26 mouse cellular contexts compared by ENCODE assay signal in the genomic region with DNA sequence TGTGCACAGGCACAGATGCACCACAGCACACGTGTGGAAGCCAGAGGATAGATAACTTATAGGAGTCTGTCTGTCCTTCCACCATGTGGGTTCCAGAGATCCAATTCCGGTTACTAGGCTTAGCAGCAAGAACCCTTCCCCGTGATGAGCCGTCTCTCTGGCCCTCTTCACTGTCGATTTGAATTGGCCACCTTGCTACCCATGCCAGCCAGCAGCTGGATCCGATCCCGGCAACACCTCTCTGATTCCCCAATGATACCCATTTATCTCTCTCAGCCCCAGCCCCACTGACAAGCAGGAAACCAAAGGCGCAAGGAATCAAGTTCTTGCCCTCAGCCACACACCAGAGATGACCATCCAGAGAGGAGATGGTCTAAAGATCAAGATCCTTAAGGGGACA.
"Had no signal": no experiment of that assay in that cellular context is flagged by ENCODE, and none has a peak within 500 bp of the region (broad histone marks: within the 10 kb centered on the region; RNA-seq: fewer than 3 reads in every experiment).

No protein-coding gene starts in this region.

- H3K9ac ChIP-seq: embryonic facial prominence, embryonic 12.5 days; embryonic facial prominence, embryonic 13.5 days; embryonic facial prominence, embryonic 15.5 days; forebrain, embryonic 12.5 days; forebrain, embryonic 13.5 days; forebrain, embryonic 15.5 days; forebrain, postnatal 0 days had no signal

- DNase-seq: cerebellum, adult 8-10 months; cerebellum, adult 9-10 months; cerebellum, adult 9-11 months; cerebellum, postnatal 10 days; cerebellum, postnatal 14 days; cerebellum, postnatal 25 days; cerebellum, postnatal 36 days; embryo, embryonic 11 days; forebrain, postnatal 0 days; gastrocnemius, adult 2 months; gastrocnemius, postnatal 10 days; gastrocnemius, postnatal 14 days; gastrocnemius, postnatal 25 days; gastrocnemius, postnatal 36 days; heart, adult 11 months; heart, adult 18-20 months; heart, adult 2 months had no signal

- H3K36me3 ChIP-seq: embryonic facial prominence, embryonic 12.5 days; embryonic facial prominence, embryonic 13.5 days; embryonic facial prominence, embryonic 15.5 days; forebrain, embryonic 12.5 days; forebrain, embryonic 15.5 days had no signal

- H3K4me1 ChIP-seq: embryonic facial prominence, embryonic 12.5 days; forebrain, embryonic 12.5 days had no signal

- H3K4me3 ChIP-seq: embryonic facial prominence, embryonic 10.5 days; embryonic facial prominence, embryonic 12.5 days; embryonic facial prominence, embryonic 13.5 days; embryonic facial prominence, embryonic 15.5 days; erythroblast, embryonic 14.5 days; forebrain, embryonic 10.5 days; forebrain, embryonic 12.5 days; forebrain, embryonic 13.5 days; forebrain, embryonic 15.5 days; gastrocnemius, adult 2 months; heart, adult 2 months had no signal

- H3K27me3 ChIP-seq: embryonic facial prominence, embryonic 12.5 days; embryonic facial prominence, embryonic 13.5 days; embryonic facial prominence, embryonic 15.5 days; forebrain, embryonic 12.5 days; forebrain, embryonic 13.5 days; forebrain, embryonic 15.5 days had no signal

- H3K27ac ChIP-seq: embryonic facial prominence, embryonic 10.5 days; embryonic facial prominence, embryonic 12.5 days; embryonic facial prominence, embryonic 15.5 days; forebrain, embryonic 10.5 days; forebrain, embryonic 12.5 days; forebrain, embryonic 13.5 days; forebrain, embryonic 15.5 days had no signal
